Mouse (Mus musculus) spleen, adult 18-20 months (tissue): ENCODE measurements around the gene Hist2h3b.
"Not testable (repeated sequence)": the region's sequence is repeated elsewhere in the genome, so short reads cannot be mapped to it uniquely, and the experiment has no call there.

ENCODE experiments used
- DNase-seq, 2 experiments: peaks; one replicate each; pipeline ENCODE4 v3.0.0; 2022; ENCODE audit warnings: mixed read lengths in 2 of 2

Hist2h3b gene

GRCm38 (mm10) chr3:96268051-96268775 is at the start of gene Hist2h3b:
Hist2h3b (plus strand) TSS chr3:96268654.
- peak; percentile 66 to 71 for DNase-seq

GRCm38 (mm10) chr3:96219191-96219641 is 49.2 kb upstream of the Hist2h3b start:
- DNase-seq = peak; percentile 19 to 42

GRCm38 (mm10) chr3:96219661-96220130 is 48.8 kb upstream of the Hist2h3b start, which contains the start of the genes Bola1 and Hist2h2ab:
Bola1 (minus strand) TSS chr3:96219709.
Hist2h2ab (plus strand) TSS chr3:96219865.
- DNase-seq = peak; percentile 73 to 77

GRCm38 (mm10) chr3:96220131-96220764 is 48.2 kb upstream of the Hist2h3b start:
- DNase-seq = not testable (repeated sequence)

GRCm38 (mm10) chr3:96220765-96221639 is 47.5 kb upstream of the Hist2h3b start, which contains the start of the genes Hist2h2ac and Hist2h2be:
Hist2h2ac (minus strand) TSS chr3:96220880.
Hist2h2be (plus strand) TSS chr3:96221119.
- DNase-seq = peak; percentile 74 to 80

GRCm38 (mm10) chr3:96221640-96222038 is 46.8 kb upstream of the Hist2h3b start:
- DNase-seq = peak in 1 of 2 experiments; percentile 29

- no peak for DNase-seq
Observed at GRCm38 (mm10) chr3:96222774-96223173, 45.7 kb upstream of the Hist2h3b start.

GRCm38 (mm10) chr3:96225421-96225820 is 43.0 kb upstream of the Hist2h3b start:
- DNase-seq = no peak

GRCm38 (mm10) chr3:96226695-96227648 is 41.5 kb upstream of the Hist2h3b start:
- no peak for DNase-seq

- no peak for DNase-seq
Observed at GRCm38 (mm10) chr3:96228828-96229227, 39.6 kb upstream of the Hist2h3b start.

- DNase-seq = no peak
Observed at GRCm38 (mm10) chr3:96230404-96230803, 38.0 kb upstream of the Hist2h3b start.

- no peak for DNase-seq
Observed at GRCm38 (mm10) chr3:96230910-96231757, 37.3 kb upstream of the Hist2h3b start.

- DNase-seq = no peak
Observed at GRCm38 (mm10) chr3:96231758-96232120, 36.7 kb upstream of the Hist2h3b start.

- DNase-seq = no peak
Observed at GRCm38 (mm10) chr3:96234914-96235313, 33.5 kb upstream of the Hist2h3b start.

GRCm38 (mm10) chr3:96235836-96236235 is 32.6 kb upstream of the Hist2h3b start:
- no peak for DNase-seq

- no peak for DNase-seq
Observed at GRCm38 (mm10) chr3:96236834-96237334, 31.6 kb upstream of the Hist2h3b start.

GRCm38 (mm10) chr3:96237335-96237903 is 31.0 kb upstream of the Hist2h3b start:
- DNase-seq = no peak

- DNase-seq = no peak
Observed at GRCm38 (mm10) chr3:96237904-96238511, 30.4 kb upstream of the Hist2h3b start.
